Mouse (Mus musculus) embryonic facial prominence, embryonic 11.5 days (tissue): ENCODE measurements around the gene Dop1b. TPM values are rescaled to one million over a fixed set of nuclear protein-coding genes. Genes with fewer than 3 reads are reported as not detected.

Experiments
- ATAC-seq: fragments of 200-750 bp; cut with Nextera tagmentation; replicated peaks from 2 replicates; pipeline ENCODE4 v1.8.0; 2017; ENCODE audit warnings: low read depth; ENCODE audit not compliant: insufficient number of reproducible peaks, low FRiP score, low TSS enrichment
- DNase-seq: peaks from one replicate; pipeline ENCODE4 v3.0.0-alpha.2; 2015; ENCODE audit warnings: low spot score
- H3K27ac ChIP-seq: fragments of 300-500 bp; sonication (generic); replicated peaks from 2 replicates; pipeline ENCODE4 v1.5.1; 2014; ENCODE audit warnings: mild to moderate bottlenecking, low read depth, low read length, control low read depth
- H3K27me3 ChIP-seq: fragments of 300-500 bp; sonication (generic); 2 replicates; pipeline ENCODE4 v1.6.1; 2014; ENCODE audit warnings: mild to moderate bottlenecking, low read length, moderate library complexity, mixed read lengths; ENCODE audit not compliant: control insufficient read depth, insufficient read depth
- H3K36me3 ChIP-seq: fragments of 300-500 bp; sonication (generic); replicated peaks from 2 replicates; pipeline ENCODE4 v1.6.1; 2014; ENCODE audit warnings: low read depth, mild to moderate bottlenecking, low read length, moderate library complexity, mixed read lengths; ENCODE audit not compliant: control insufficient read depth, insufficient read depth
- H3K4me1 ChIP-seq: fragments of 300-500 bp; sonication (generic); 2 replicates; pipeline ENCODE4 v1.6.1; 2014; ENCODE audit warnings: low read length, mixed read lengths; ENCODE audit not compliant: control insufficient read depth, insufficient read depth
- H3K4me2 ChIP-seq: fragments of 300-500 bp; sonication (generic); 2 replicates; pipeline ENCODE4 v1.6.1; 2014; ENCODE audit warnings: low read depth, mild to moderate bottlenecking, control low read depth, low read length, moderate library complexity
- H3K4me3 ChIP-seq: fragments of 300-500 bp; sonication (generic); 2 replicates; pipeline ENCODE4 v1.5.1; 2014; ENCODE audit warnings: low read depth, low read length, control low read depth
- H3K9ac ChIP-seq: fragments of 300-500 bp; sonication (generic); replicated peaks from 2 replicates; pipeline ENCODE4 v1.6.1; 2014; ENCODE audit warnings: mild to moderate bottlenecking, control low read depth, low read length
- H3K9me3 ChIP-seq: fragments of 300-500 bp; sonication (generic); replicated peaks from 2 replicates; pipeline ENCODE4 v1.6.1; 2016; ENCODE audit warnings: mild to moderate bottlenecking, low read length, inconsistent platforms, mixed read lengths; ENCODE audit not compliant: control insufficient read depth
- WGBS: fragments of 180-500 bp; shearing (Covaris S2); extraction: QIAGEN DNeasy Blood & Tissue Kit; methylation state at CpG from one replicate; pipeline ENCODE4 v1.1.7; 2014; 5-methylcytosine and 5-hydroxymethylcytosine counted together
- polyA plus RNA-seq: library from polyadenylated mRNA; unstranded; fragments of >200 nt; fragmentation: Nextera tagmentation; extraction: Ambion mirVana; gene quantifications from 2 replicates; pipeline ENCODE4 v1.2.1, GENCODE M21; 2014

The Dop1b gene
- polyA plus RNA-seq, 1 experiment from 2014 or later = 5.7 TPM

- WGBS = 74% methylated on average over 5 of the region's 5 CpGs
- Histone ChIP-seq H3K27me3 (no peaks in the 10 kb centered on the region), H3K36me3 (no peaks in the 10 kb centered on the region; the same call in 1 of the 2 replicates), H3K4me2 (no peak overlapping the region), H3K9ac (no peak overlapping the region), H3K27ac (no peak overlapping the region), H3K4me1 (peaks cover 2% of the 10 kb centered on the region), H3K9me3 (no peaks in the 10 kb centered on the region), H3K4me3 (no peak overlapping the region)
- ATAC-seq (no peak), DNase-seq (no peak)
Observed at GRCm38 (mm10) chr16:93794845-93795244, 83.1 kb downstream of the Dop1b start.

GRCm38 (mm10) chr16:93795391-93795790 is 83.7 kb downstream of the Dop1b start:
- DNase-seq (no peak), ATAC-seq (no peak)
- Histone ChIP-seq H3K4me3 (no peak overlapping the region), H3K9me3 (no peaks in the 10 kb centered on the region), H3K36me3 (no peaks in the 10 kb centered on the region; the same call in 1 of the 2 replicates), H3K27ac (no peak overlapping the region), H3K27me3 (no peaks in the 10 kb centered on the region), H3K9ac (no peak overlapping the region), H3K4me2 (no peak overlapping the region), H3K4me1 (peaks cover 2% of the 10 kb centered on the region)
- WGBS = 95% methylated on average over 5 of the region's 5 CpGs

- Histone ChIP-seq H3K27me3 (no peaks in the 10 kb centered on the region), H3K4me2 (no peak overlapping the region), H3K36me3 (no peaks in the 10 kb centered on the region; the same call in 1 of the 2 replicates), H3K4me3 (no peak overlapping the region), H3K4me1 (no peaks in the 10 kb centered on the region), H3K9me3 (no peaks in the 10 kb centered on the region), H3K9ac (no peak overlapping the region), H3K27ac (no peak overlapping the region)
- no peak for DNase-seq
- ATAC-seq = no peak
- 83% methylated on average over 12 of the region's 12 CpGs for WGBS
Observed at GRCm38 (mm10) chr16:93797021-93797840, 85.5 kb downstream of the Dop1b start.

- 80% methylated on average over 11 of the region's 11 CpGs for WGBS
- no peak overlapping the region for H3K4me3 ChIP-seq
- no peak overlapping the region for H3K27ac ChIP-seq
- no peaks in the 10 kb centered on the region for H3K9me3 ChIP-seq
- no peaks in the 10 kb centered on the region for H3K27me3 ChIP-seq
- DNase-seq (no peak), ATAC-seq (no peak)
- no peak overlapping the region for H3K4me2 ChIP-seq
- no peak overlapping the region for H3K9ac ChIP-seq
- no peaks in the 10 kb centered on the region; the same call in 1 of the 2 replicates for H3K36me3 ChIP-seq
- no peaks in the 10 kb centered on the region for H3K4me1 ChIP-seq
Observed at GRCm38 (mm10) chr16:93797841-93798492, 86.3 kb downstream of the Dop1b start.

- Histone ChIP-seq H3K27me3 (no peaks in the 10 kb centered on the region), H3K4me3 (no peak overlapping the region), H3K4me1 (no peaks in the 10 kb centered on the region), H3K36me3 (no peaks in the 10 kb centered on the region; the same call in 1 of the 2 replicates), H3K27ac (no peak overlapping the region), H3K4me2 (no peak overlapping the region), H3K9me3 (no peaks in the 10 kb centered on the region), H3K9ac (no peak overlapping the region)
- DNase-seq = no peak
- no peak for ATAC-seq
- WGBS = 70% methylated on average over 5 of the region's 5 CpGs
Observed at GRCm38 (mm10) chr16:93798623-93799022, 86.9 kb downstream of the Dop1b start.

GRCm38 (mm10) chr16:93799071-93799470 is 87.4 kb downstream of the Dop1b start:
- no peak overlapping the region for H3K9ac ChIP-seq
- H3K27me3 ChIP-seq = no peaks in the 10 kb centered on the region
- WGBS = 78% methylated on average over 3 of the region's 3 CpGs
- H3K27ac ChIP-seq = no peak overlapping the region
- H3K36me3 ChIP-seq = no peaks in the 10 kb centered on the region; the same call in 1 of the 2 replicates
- H3K4me2 ChIP-seq = no peak overlapping the region
- ATAC-seq (no peak), DNase-seq (no peak)
- no peaks in the 10 kb centered on the region for H3K9me3 ChIP-seq
- H3K4me3 ChIP-seq = no peak overlapping the region
- H3K4me1 ChIP-seq = no peaks in the 10 kb centered on the region

GRCm38 (mm10) chr16:93799936-93800335 is 88.2 kb downstream of the Dop1b start:
- 95% methylated on average over 16 of the region's 16 CpGs for WGBS
- DNase-seq (no peak), ATAC-seq (no peak)
- H3K4me2 ChIP-seq = no peak overlapping the region
- H3K27me3 ChIP-seq = no peaks in the 10 kb centered on the region
- H3K4me1 ChIP-seq = no peaks in the 10 kb centered on the region
- H3K9ac ChIP-seq = no peak overlapping the region
- H3K4me3 ChIP-seq = no peak overlapping the region
- no peaks in the 10 kb centered on the region; the same call in 1 of the 2 replicates for H3K36me3 ChIP-seq
- no peak overlapping the region for H3K27ac ChIP-seq
- H3K9me3 ChIP-seq = no peaks in the 10 kb centered on the region

GRCm38 (mm10) chr16:93807167-93807566 is 95.5 kb downstream of the Dop1b start:
- no peaks in the 10 kb centered on the region for H3K9me3 ChIP-seq
- H3K4me2 ChIP-seq = no peak overlapping the region
- no peaks in the 10 kb centered on the region for H3K27me3 ChIP-seq
- H3K27ac ChIP-seq = no peak overlapping the region
- DNase-seq = no peak
- peaks cover 3% of the 10 kb centered on the region; the same call in 1 of the 2 replicates for H3K4me1 ChIP-seq
- H3K36me3 ChIP-seq = no peaks in the 10 kb centered on the region; the same call in 1 of the 2 replicates
- ATAC-seq = no peak
- WGBS = 88% methylated on average over 6 of the region's 6 CpGs
- no peak overlapping the region for H3K9ac ChIP-seq
- no peak overlapping the region for H3K4me3 ChIP-seq
